19 mouse cellular contexts compared by ENCODE assay signal in genomic region chr10:98212876-98213587, GRCm38 (mm10).
DNase-seq lines count a peak whose midpoint lies in the region; ATAC-seq and TF ChIP-seq lines count a peak whose summit lies in the region.
"Had no signal": no experiment of that assay in that cellular context is flagged by ENCODE, and none has a peak within 500 bp of the region (broad histone marks: within the 10 kb centered on the region; RNA-seq: fewer than 3 reads in every experiment).

No protein-coding gene starts in this region.

- no peak for TF ChIP-seq POLR2A in myocyte (IDR thresholded peaks at IDR 0.05; ENCODE audit: insufficient read length, low read depth)

- H3K4me2 ChIP-seq in myocyte (ENCODE audit: low read depth) = peak overlapping the region; percentile 15
- H3K4me2 ChIP-seq: embryonic facial prominence, embryonic 12.5 days; limb, embryonic 12.5 days; neural tube, embryonic 13.5 days had no signal

- H3K36me3 ChIP-seq in myocyte (ENCODE audit: control insufficient read depth, insufficient read depth) = no peaks in the 10 kb centered on the region
- H3K36me3 ChIP-seq: embryonic facial prominence, embryonic 12.5 days; hindbrain, embryonic 10.5 days; limb, embryonic 12.5 days; neural tube, embryonic 13.5 days had no signal

- no peaks in the 10 kb centered on the region for H3K27me3 ChIP-seq in myocyte (ENCODE audit: control insufficient read depth, insufficient read depth, insufficient read length)
- H3K27me3 ChIP-seq: embryonic facial prominence, embryonic 12.5 days; limb, embryonic 12.5 days; neural tube, embryonic 13.5 days; Patski had no signal

- no peak overlapping the region for H3K4me3 ChIP-seq in myocyte
- H3K4me3 ChIP-seq: embryonic facial prominence, embryonic 12.5 days; heart, adult 2 months; hindbrain, embryonic 10.5 days; limb, embryonic 12.5 days; neural tube, embryonic 13.5 days had no signal

- peak; percentile 83 for ATAC-seq in frontal cortex, adult (ENCODE audit: low TSS enrichment)
- ATAC-seq in erythroblast, adult 5-6 weeks (replicated peaks; ENCODE audit: low FRiP score, poor library complexity, severe bottlenecking) = no peak
- ATAC-seq: inflammation-experienced regulatory T-cells, adult 6 months; Patski had no signal

- H3K79me2 ChIP-seq in myocyte (ENCODE audit: control insufficient read depth, insufficient read depth) = no peaks in the 10 kb centered on the region

- no peak for DNase-seq in frontal cortex, postnatal 10 days (ENCODE audit: low spot score in 2 of 2)
- DNase-seq in layer of hippocampus, adult 18-20 months (ENCODE audit: low spot score in 2 of 2) = peak; percentile 8 to 58
- DNase-seq in layer of hippocampus, postnatal 10 days (ENCODE audit: low spot score in 2 of 2) = no peak
- DNase-seq in retina, postnatal 1 day = peak; percentile 3
- DNase-seq in retina, embryonic 14.5 days (ENCODE audit: low spot score) = no peak
- DNase-seq: cerebellum, adult 11 months; cerebellum, postnatal 25 days; heart, adult 2 months; kidney, adult 9 months; thymus, postnatal 4 days had no signal

- no peak overlapping the region for H3ac ChIP-seq in myocyte (ENCODE audit: control insufficient read depth, insufficient read length)

TF ChIP-seq in myocyte, 11 proteins besides CTCF, POLR2A, EP300 and RAD21:
- TF ChIP-seq MYOG (IDR thresholded peaks at IDR 0.05; ENCODE audit: control insufficient read depth in 1 of 3, insufficient read depth in 1 of 3, insufficient read length in 2 of 3, low read depth in 2 of 3) = no peak

Comparison
In these comparisons a context has a peak if more than half of its experiments do, and no peak if none do; other contexts are left out.
1. DNase-seq: peak in layer of hippocampus, adult 18-20 months (2 of 2) and retina, postnatal 1 day (single experiment); none in frontal cortex, postnatal 10 days (0 of 2), layer of hippocampus, postnatal 10 days (0 of 2) and retina, embryonic 14.5 days (single experiment).